Mouse (Mus musculus) bone marrow, adult 2 months (tissue): ENCODE measurements at regions not wholly inside any gene's neighbourhood (a gene's known extent, or its start where the extent isn't known, plus 50 kb on each side); places are given as distances from the start of the nearest gene placed in this dataset.

ENCODE experiments used
- H3K27ac ChIP-seq: fragments of 200-500 bp; 2 replicates; pipeline ENCODE4 v1.5.1; 2012; ENCODE audit warnings: low read depth, mild to moderate bottlenecking, control low read depth, inconsistent platforms, low read length; ENCODE audit not compliant: control insufficient read depth, poor library complexity, insufficient read depth
- H3K4me1 ChIP-seq: fragments of 200-500 bp; 2 replicates; pipeline ENCODE4 v1.6.1; 2011; ENCODE audit warnings: low read length; ENCODE audit not compliant: control insufficient read depth, insufficient read depth
- H3K4me3 ChIP-seq: fragments of 200-500 bp; replicated peaks from 2 replicates; pipeline ENCODE3; 2011; ENCODE audit warnings: mild to moderate bottlenecking, low read depth, low read length, control low read depth; ENCODE audit not compliant: control insufficient read depth
- CTCF ChIP-seq: fragments of 200-500 bp; IDR thresholded peaks from 2 replicates; pipeline ENCODE4 v1.5.1; 2011; ENCODE audit warnings: low read length, control low read depth; ENCODE audit not compliant: control insufficient read depth, insufficient read depth
- POLR2A ChIP-seq: fragments of 200-500 bp; IDR thresholded peaks from 2 replicates; pipeline ENCODE4 v1.6.1; 2011; ENCODE audit warnings: low read depth, mild to moderate bottlenecking, control low read depth, low read length, borderline replicate concordance; ENCODE audit not compliant: control insufficient read depth
- whole genome bisulfite sequencing: fragments of 180-500 bp; shearing (Covaris S2); methylation state at CpG from one replicate; pipeline ENCODE4 v1.1.7; 2018; 5-methylcytosine and 5-hydroxymethylcytosine counted together

- no peaks in the 10 kb centered on the region for H3K4me1 ChIP-seq
- TF ChIP-seq CTCF (no peak), POLR2A (no peak)
- WGBS, result 81% methylated on average over 5 of the region's 5 CpGs
- no peak overlapping the region for H3K27ac ChIP-seq
- H3K4me3 ChIP-seq, result no peak overlapping the region
Observed at GRCm38 (mm10) chr12:113358077-113358476, 131.2 kb upstream of the Adam6b start.

DNA sequence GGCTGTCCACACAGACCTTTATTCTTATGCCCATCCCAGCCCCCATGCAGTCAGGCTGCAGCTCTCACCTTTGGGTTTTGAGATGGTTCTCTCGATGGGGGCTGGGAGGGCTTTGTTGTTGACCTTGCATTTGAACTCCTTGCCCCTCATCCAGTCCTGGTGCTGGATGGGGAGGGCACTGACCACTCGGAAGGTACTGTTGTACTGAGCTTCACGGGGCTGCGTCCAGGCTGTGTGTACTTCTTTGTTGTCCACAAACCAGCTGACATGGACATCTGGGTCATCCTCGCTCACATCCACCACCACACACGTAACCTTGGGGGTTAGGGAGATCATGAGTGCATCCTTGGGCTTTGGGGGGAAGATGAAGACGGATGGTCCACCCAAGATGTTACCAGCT is 129.3 kb upstream of the Adam6b start:
- Histone ChIP-seq H3K4me1 (no peaks in the 10 kb centered on the region), H3K27ac (no peak overlapping the region), H3K4me3 (no peak overlapping the region)
- TF ChIP-seq POLR2A (no peak), CTCF (no peak)
- WGBS, result 80% methylated on average over 7 of the region's 7 CpGs

- TF ChIP-seq CTCF, result no peak
- no peak for TF ChIP-seq POLR2A
- H3K4me1 ChIP-seq, result no peaks in the 10 kb centered on the region
- no peak overlapping the region for H3K27ac ChIP-seq
- H3K4me3 ChIP-seq, result no peak overlapping the region
- 40% methylated on average over 2 of the region's 2 CpGs for WGBS
Observed at GRCm38 (mm10) chr12:113362409-113363038, 126.8 kb upstream of the Adam6b start.

GRCm38 (mm10) chr12:113364023-113364422 is 125.3 kb upstream of the Adam6b start:
- H3K27ac ChIP-seq, result no peak overlapping the region
- no peaks in the 10 kb centered on the region for H3K4me1 ChIP-seq
- no peak for TF ChIP-seq POLR2A
- TF ChIP-seq CTCF, result no peak
- H3K4me3 ChIP-seq, result no peak overlapping the region

- TF ChIP-seq CTCF (no peak), POLR2A (no peak)
- Histone ChIP-seq H3K27ac (no peak overlapping the region), H3K4me1 (no peaks in the 10 kb centered on the region), H3K4me3 (no peak overlapping the region)
Observed at GRCm38 (mm10) chr12:113364437-113364836, 124.9 kb upstream of the Adam6b start.

DNA sequence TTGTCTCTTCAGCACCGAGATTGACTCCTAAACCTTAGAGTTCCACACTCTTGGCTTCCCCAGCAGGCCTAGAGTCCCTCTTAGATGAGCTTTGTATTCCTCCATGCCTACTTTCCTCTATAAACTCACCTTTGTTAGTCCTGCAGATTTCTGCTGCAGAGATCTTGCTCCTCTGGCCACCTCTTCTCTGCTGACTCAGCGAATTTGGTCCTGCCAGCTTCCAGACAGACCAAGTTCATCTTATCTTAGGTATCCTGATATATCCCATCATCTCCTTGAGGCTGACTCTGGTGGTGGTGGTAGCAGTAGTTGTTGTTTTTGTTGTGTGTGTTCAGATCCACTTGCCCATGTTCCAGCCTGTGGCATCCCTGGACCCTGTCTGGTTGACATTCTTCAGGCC is 123.5 kb upstream of the Adam6b start:
- Histone ChIP-seq H3K4me1 (no peaks in the 10 kb centered on the region), H3K27ac (no peak overlapping the region), H3K4me3 (no peak overlapping the region)
- TF ChIP-seq POLR2A, result no peak
- TF ChIP-seq CTCF, result no peak
- WGBS, result 51% methylated on average over 2 of the region's 2 CpGs

DNA sequence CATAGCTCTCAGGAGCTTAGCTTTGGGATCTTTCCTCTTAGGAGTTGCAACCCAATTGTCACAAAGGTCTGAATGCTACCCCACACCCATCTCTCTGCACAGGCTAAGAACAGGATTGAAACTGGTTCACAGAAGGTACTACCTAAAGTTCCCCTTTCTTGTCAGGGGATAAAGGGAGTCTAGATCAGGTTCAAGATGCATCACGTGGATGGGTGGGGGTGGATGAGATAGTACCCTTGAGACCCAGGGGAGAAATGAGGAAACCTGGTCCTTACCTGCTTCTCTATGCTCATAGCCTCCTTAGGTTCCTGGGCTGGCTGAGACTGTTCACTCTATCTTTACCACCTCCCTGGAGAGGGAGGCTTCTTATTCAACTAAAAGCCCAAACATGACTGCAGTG is 122.9 kb upstream of the Adam6b start:
- TF ChIP-seq CTCF, result no peak
- TF ChIP-seq POLR2A, result no peak
- no peak overlapping the region for H3K4me3 ChIP-seq

GRCm38 (mm10) chr12:113401578-113402113 is 87.7 kb upstream of the Adam6b start:
- TF ChIP-seq CTCF (no peak), POLR2A (no peak)
- no peaks in the 10 kb centered on the region; the same call in 1 of the 2 replicates for H3K4me1 ChIP-seq

More for the DNA sequence above, 122.9 kb upstream of the Adam6b start:
- Histone ChIP-seq H3K27ac (no peak overlapping the region), H3K4me1 (no peaks in the 10 kb centered on the region)
- whole genome bisulfite sequencing, result 18% methylated on average over 1 of the region's 1 CpGs

GRCm38 (mm10) chr12:113402823-113403222 is 86.5 kb upstream of the Adam6b start:
- 7% methylated on average over 2 of the region's 2 CpGs for WGBS
- H3K4me3 ChIP-seq, result no peak overlapping the region
- TF ChIP-seq POLR2A (no peak), CTCF (no peak)
- H3K27ac ChIP-seq, result no peak overlapping the region
- no peaks in the 10 kb centered on the region; the same call in 1 of the 2 replicates for H3K4me1 ChIP-seq

More at GRCm38 (mm10) chr12:113401578-113402113, 87.7 kb upstream of the Adam6b start:
- Histone ChIP-seq H3K27ac (no peak overlapping the region), H3K4me3 (no peak overlapping the region)
